Mouse (Mus musculus) liver, embryonic 14 days (tissue): Measurements from ENCODE around the gene Map6. TPM values are rescaled to one million over a fixed set of nuclear protein-coding genes. Genes with fewer than 3 reads are reported as not detected.

Experiments used
- polyA plus RNA-seq: library from polyadenylated mRNA; depleted of rRNA; stranded (reverse); fragments of >200 nt; gene quantifications from 2 replicates; pipeline ENCODE4 v1.2.3, GENCODE M21; 2012; rRNA removed

The Map6 gene
- 0.03 TPM in 2 replicates for polyA plus RNA-seq

DNA sequence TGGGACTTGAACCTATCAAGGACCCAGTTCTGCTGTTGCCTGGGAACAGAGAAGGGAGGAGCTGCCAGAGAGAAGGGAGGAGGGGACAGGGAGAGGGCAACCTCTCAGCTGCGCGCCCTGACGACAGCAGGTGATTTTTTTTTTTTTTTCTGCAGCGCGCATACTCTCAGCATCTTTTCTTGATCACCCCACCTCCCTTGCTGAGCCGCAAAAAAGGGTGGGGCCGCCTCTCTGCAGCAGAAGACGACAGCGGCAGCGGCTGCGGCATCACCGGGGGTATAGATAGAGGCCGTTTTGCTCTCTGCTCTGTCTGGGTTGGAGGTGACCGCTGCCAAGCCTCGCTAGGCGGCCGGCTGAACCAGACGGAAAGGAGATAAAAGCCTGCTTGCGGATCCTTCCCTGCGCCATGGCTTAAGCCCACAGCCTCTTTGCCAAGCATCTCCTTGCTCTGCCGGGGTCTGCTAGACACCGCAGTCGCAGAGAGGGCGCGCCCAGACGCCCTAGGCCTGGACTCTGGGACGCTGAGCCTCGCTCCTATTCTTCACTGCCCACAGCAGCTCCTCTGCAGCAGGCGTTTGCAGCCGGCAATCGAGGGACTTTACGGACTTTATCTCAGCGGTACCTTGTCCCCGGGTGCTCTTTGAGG lies at the start of gene Map6:
Map6 (plus strand) TSS at position 197 of the 646 bp plus-strand sequence.

DNA sequence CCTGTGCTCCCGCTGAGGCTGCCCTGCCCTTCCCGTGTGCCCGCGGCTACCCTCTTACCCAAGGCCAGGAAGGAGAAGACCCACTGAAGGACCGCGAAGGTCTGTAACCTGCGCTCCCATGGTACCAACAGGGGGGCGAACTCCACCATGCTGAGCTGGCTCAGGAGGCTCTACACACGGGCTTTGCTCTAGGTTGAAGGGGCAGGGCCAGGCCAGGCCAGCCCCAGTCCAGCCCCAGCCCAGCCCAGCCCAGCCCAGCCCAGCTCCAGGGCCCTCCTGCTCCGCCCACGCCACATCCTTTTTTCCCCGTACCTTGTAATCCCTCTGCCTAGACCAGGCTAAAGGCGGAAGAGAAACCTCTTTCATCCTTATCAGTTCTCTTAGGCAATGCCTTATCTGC lies 28.8 kb upstream of the Map6 start, which contains the start of gene Mogat2:
Mogat2 (minus strand) TSS at position 203 of the 400 bp plus-strand sequence.

DNA sequence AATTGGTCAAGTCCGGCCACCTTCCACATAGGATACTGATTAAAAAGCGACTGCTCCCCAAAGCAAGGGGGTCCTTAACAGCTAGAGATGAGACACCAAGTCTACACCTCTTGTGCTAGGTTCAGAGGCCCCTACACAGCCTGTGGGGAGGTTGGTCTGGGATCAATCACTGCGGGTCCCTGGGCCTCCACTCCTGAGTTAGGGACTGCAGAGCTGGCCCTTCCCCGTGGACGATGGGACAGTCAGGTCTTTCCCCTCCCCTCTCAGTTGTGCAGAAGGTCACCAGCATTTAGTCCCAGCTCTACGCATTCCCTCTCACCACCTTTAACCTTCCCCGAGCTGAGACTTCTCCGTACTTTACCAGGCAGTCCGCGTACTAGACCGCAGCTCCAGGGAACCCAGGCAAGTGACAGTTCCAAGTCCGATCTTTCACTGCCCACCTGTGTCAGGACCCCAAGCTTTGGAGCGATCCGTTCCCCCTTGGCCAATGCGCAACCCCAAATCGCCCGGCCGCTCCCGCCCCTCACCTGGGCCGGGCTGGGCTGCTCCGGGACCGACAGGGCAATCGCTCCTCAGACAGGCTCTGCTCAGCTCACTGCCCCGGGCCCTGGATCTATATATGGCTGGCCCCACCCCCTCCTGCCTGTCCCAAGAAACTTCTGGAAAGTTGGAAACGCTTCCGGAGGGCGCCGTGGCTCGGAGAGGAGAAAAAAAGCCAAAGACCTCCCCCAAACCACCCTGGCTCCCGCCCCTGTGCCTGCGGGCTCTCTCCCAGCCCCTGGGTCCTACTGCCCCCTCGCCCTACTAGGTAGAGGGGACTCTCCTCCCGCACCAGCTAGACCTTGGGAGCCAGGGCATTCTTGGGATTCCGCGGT lies 85.5 kb downstream of the Map6 start, which contains the start of gene Serpinh1:
Serpinh1 (minus strand) TSS at position 714 of the 875 bp plus-strand sequence.

DNA sequence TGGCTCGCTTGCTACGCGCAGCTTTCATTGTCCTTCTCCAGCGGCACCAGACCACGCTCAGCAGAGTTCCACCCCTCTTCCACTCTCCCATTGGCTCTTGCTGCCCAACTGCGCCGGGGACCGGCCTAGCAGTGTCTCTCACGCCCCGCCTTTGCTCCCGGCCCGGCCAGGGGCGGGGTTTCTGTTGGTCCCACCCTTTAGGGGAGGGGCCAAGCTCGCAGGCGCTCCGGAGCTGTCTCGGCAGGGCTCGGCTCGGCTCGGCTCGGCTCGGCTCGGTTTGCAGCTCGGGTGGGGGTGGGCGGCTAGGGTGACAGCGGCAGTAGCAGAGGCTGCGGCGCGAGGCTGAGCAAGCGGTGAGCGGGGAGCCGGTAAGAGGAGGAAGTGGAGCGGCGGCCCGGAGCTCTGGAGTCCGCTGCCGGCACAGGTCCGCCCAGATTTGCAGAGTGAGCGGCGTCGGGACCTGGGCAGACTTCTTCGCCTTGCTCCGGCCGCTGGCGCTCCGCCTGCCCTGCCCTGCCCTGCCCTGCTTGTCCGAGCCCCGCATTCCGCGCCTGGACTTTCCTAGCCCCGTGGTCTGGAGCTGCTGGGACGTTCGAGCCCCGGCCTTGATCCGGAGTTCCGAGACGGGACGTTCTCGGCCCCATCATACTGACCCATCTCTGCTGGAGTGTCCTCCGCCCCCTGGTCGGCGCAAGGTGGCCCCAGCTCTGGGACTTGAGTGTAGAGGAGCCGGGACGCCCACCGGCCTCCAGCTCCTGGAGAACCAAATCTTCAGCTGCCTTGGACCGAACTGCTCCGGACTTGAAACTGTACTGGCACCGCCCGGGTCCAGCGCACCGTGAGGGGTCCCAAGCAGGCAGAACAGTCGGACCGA lies 114.2 kb downstream of the Map6 start, which contains the start of gene Gdpd5:
Gdpd5 (plus strand) TSS at position 201 of the 874 bp plus-strand sequence.

Other genes with a start within 250 kb of the Map6 start
- 3.7 and 4.2 TPM in 2 replicates for gene Uvrag, start 126.3 kb upstream of the Map6 start, polyA plus RNA-seq
- 37.1 and 45.5 TPM in 2 replicates for gene Dgat2, start 84.7 kb upstream of the Map6 start, polyA plus RNA-seq
- 11.1 and 14.8 TPM in 2 replicates for gene Mogat2, start 28.8 kb upstream of the Map6 start, polyA plus RNA-seq
- 32.8 and 42.3 TPM in 2 replicates for gene Serpinh1, start 85.8 kb downstream of the Map6 start, polyA plus RNA-seq
- 0.73 and 1.1 TPM in 2 replicates for gene Gdpd5, start 114.0 kb downstream of the Map6 start, polyA plus RNA-seq
- gene Klhl35, start 198.6 kb downstream of the Map6 start, polyA plus RNA-seq, result 0.03 and 0.09 TPM in 2 replicates
- gene Rps3, start 216.3 kb downstream of the Map6 start, polyA plus RNA-seq, result 907 and 1,012 TPM in 2 replicates